Mouse (Mus musculus) G1E (cell line): Measurements from ENCODE around the gene Kndc1. TPM values are rescaled to one million over a fixed set of nuclear protein-coding genes. Genes with fewer than 3 reads are reported as not detected.

Experiments
- ATAC-seq: 2 replicates; pipeline ENCODE4 v1.8.0; 2016; ENCODE audit warnings: mild to moderate bottlenecking; ENCODE audit not compliant: insufficient number of reproducible peaks, poor library complexity, low FRiP score, severe bottlenecking; ENCODE audit errors: extremely low read depth
- DNase-seq: peaks from one replicate; pipeline ENCODE4 v3.0.0; 2012; ENCODE audit warnings: low spot score
- H3K27me3 ChIP-seq: 2 replicates; pipeline ENCODE4 v1.6.1; 2012; ENCODE audit warnings: mild to moderate bottlenecking, low read length, inconsistent platforms; ENCODE audit not compliant: insufficient read depth
- H3K36me3 ChIP-seq: replicated peaks from 2 replicates; pipeline ENCODE3; 2012; ENCODE audit warnings: mild to moderate bottlenecking, inconsistent platforms
- H3K4me1 ChIP-seq: 2 replicates; pipeline ENCODE4 v1.6.1; 2012; ENCODE audit warnings: low read depth, low read length, inconsistent platforms, mixed read lengths; ENCODE audit not compliant: insufficient read depth
- H3K4me3 ChIP-seq: 2 replicates; pipeline ENCODE4 v1.5.1; 2012; ENCODE audit warnings: low read depth, mild to moderate bottlenecking, inconsistent platforms, low read length, moderate library complexity, mixed read lengths
- H3K9me3 ChIP-seq: replicated peaks from 2 replicates; pipeline ENCODE4 v1.6.1; 2012; ENCODE audit warnings: inconsistent platforms
- CTCF ChIP-seq: IDR thresholded peaks from 2 replicates; pipeline ENCODE4 v1.5.1; 2012; ENCODE audit warnings: low read depth, low read length, inconsistent platforms, mixed read lengths
- GATA1 ChIP-seq: IDR thresholded peaks from 2 replicates; pipeline ENCODE4 v1.6.1; 2012; ENCODE audit warnings: borderline replicate concordance, low read length, inconsistent platforms, mixed read lengths
- GATA2 ChIP-seq: IDR thresholded peaks from 2 replicates; pipeline ENCODE4 v1.6.1; 2012; ENCODE audit warnings: low read depth, low read length, inconsistent platforms, borderline replicate concordance
- POLR2AphosphoS5 ChIP-seq: IDR thresholded peaks from 2 replicates; pipeline ENCODE4 v1.6.1; 2012; ENCODE audit warnings: low read depth, low read length, inconsistent platforms; ENCODE audit not compliant: insufficient replicate concordance
- TAL1 ChIP-seq: conservative IDR thresholded peaks from 2 replicates; pipeline ENCODE4 v1.6.1; 2012; ENCODE audit warnings: low read depth, low read length, inconsistent platforms, mixed read lengths
- polyA plus RNA-seq: library from polyadenylated mRNA; stranded (reverse); fragments of >175 nt; gene quantifications from 2 replicates; pipeline ENCODE4 v1.2.3, GENCODE M21; 2012
- total RNA-seq, 2 experiments: library from RNA; stranded (forward) in 1 of 2; stranded (reverse) in 1 of 2; fragments of 200-1000 nt in 1 of 2; fragments of >200 nt in 1 of 2; fragmentation: Nextera tagmentation in 1 of 2; gene quantifications; 2 replicates each; pipeline ENCODE4 v1.2.3; 2014 to 2017

Gene Kndc1
- total and polyA plus RNA-seq, 3 experiments: 0.38 TPM; not detected in 2

DNA sequence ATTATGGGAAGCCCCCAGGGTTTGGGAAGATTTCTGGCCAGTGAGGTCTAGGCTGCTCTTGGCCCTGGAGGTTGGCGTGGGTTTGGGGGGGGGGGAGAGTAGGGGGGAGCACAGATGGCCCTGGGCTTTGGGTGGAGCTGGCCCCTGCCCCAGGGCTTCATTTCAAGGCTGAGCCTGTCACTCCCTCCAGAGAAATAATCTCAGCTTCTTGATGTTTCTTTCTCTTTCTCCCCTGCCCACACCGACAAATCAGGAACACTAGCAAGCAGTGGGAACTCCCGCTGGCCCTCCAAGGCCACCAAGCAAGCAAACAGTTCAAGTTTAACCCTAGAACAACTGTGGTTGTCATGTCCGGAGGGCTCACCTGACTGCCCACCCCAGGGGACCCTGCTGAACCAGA is 69.3 kb downstream of the Kndc1 start:
- DNase-seq (no peak), ATAC-seq (no peak)
- no peaks in the 10 kb centered on the region; the same call in 1 of the 2 replicates for H3K27me3 ChIP-seq

DNA sequence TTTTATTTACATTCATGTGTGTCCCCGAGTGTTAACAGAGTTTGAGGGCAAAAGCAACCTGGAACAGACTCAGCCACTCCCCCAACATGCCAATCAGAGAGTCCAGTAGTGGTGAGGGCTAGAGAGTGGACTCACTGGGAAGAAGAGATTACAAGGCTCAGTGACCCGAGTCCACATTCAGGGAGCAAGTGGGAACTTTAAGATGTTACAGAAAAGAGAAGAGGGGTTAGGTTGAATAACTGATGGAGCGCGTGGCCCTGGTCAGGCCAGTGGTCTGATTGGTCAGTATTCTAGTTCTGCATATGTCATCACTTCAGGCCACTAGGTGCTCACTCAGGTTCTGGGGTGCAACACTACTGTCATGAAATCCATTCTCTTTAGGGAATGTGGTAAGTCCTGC is 72.7 kb downstream of the Kndc1 start:
- Histone ChIP-seq H3K9me3 (no peaks in the 10 kb centered on the region), H3K27me3 (peaks cover 5% of the 10 kb centered on the region; the same call in 1 of the 2 replicates), H3K4me3 (no peak overlapping the region), H3K4me1 (no peaks in the 10 kb centered on the region), H3K36me3 (no peaks in the 10 kb centered on the region)
- DNase-seq: no peak
- no peak for ATAC-seq
- TF ChIP-seq CTCF (no peak), TAL1 (no peak), GATA2 (no peak), POLR2AphosphoS5 (no peak), GATA1 (no peak)

More for the DNA sequence above, 69.3 kb downstream of the Kndc1 start:
- no peak overlapping the region for H3K4me3 ChIP-seq
- TF ChIP-seq GATA1 (no peak), GATA2 (no peak), CTCF (no peak), POLR2AphosphoS5 (no peak), TAL1 (no peak)
- H3K4me1 ChIP-seq: no peaks in the 10 kb centered on the region
- H3K36me3 ChIP-seq: no peaks in the 10 kb centered on the region
- H3K9me3 ChIP-seq: no peaks in the 10 kb centered on the region

DNA sequence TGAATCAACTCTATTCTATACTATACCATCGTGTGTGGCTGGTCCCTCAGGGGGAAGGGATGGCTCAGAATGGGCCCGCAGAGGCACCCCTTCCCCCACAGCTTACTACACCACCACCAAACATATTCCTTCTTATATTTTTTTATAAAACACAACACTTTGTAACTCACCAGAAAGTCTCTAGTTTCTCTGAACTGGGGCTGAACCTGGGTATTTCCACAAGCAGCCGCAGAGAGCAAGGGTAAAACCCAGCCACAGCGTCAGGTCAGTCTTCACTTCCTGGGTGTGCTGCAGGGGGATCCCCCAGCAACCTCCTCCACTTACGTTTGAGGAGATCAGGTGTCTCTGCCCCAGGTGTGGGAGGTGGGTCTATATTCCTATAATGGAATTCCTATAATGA is 73.9 kb downstream of the Kndc1 start:
- no peaks in the 10 kb centered on the region for H3K36me3 ChIP-seq
- TF ChIP-seq POLR2AphosphoS5 (no peak), GATA1 (no peak), TAL1 (no peak), GATA2 (no peak), CTCF (no peak)
- ATAC-seq (no peak), DNase-seq (no peak)
- no peaks in the 10 kb centered on the region for H3K9me3 ChIP-seq
- H3K4me3 ChIP-seq: no peak overlapping the region
- peaks cover 5% of the 10 kb centered on the region; the same call in 1 of the 2 replicates for H3K27me3 ChIP-seq
- H3K4me1 ChIP-seq: no peaks in the 10 kb centered on the region

DNA sequence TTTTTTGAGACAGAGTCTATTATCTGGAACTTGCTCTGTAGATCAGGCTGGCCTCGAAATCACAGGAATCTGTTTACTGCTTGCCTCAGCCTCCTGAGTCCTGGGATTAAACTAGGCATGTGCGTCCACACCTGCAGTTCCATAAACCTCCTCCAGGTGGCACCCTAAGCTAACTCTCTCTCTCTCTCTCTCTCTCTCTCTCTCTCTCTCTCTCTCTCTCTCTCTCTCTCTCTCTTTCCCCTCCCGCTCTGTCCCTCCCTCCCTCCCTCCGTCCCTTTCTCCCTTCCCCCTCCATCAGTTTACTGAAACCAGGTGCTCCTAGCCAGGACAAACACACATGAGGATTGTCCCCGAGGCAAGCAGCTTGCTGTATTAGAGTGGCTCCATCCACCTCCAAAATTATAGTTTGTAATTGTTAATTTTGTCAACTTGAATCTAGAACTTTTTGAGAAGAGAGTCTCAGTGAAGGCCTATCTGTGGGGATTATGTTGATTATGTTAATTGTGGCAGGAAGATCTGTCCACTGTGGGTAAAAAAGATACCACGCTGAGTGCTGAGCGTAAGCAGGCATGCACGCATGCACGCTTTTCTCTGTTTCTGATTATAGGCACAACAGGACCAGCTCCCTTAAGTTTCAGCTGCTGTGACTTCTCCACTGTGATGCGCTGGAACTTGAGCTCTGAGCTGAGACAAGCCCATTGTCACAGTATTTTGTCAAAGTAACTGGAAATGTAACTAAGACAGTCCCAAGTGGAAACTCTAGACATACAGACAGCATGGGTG is 75.0 kb downstream of the Kndc1 start:
- no peak overlapping the region for H3K4me3 ChIP-seq

DNA sequence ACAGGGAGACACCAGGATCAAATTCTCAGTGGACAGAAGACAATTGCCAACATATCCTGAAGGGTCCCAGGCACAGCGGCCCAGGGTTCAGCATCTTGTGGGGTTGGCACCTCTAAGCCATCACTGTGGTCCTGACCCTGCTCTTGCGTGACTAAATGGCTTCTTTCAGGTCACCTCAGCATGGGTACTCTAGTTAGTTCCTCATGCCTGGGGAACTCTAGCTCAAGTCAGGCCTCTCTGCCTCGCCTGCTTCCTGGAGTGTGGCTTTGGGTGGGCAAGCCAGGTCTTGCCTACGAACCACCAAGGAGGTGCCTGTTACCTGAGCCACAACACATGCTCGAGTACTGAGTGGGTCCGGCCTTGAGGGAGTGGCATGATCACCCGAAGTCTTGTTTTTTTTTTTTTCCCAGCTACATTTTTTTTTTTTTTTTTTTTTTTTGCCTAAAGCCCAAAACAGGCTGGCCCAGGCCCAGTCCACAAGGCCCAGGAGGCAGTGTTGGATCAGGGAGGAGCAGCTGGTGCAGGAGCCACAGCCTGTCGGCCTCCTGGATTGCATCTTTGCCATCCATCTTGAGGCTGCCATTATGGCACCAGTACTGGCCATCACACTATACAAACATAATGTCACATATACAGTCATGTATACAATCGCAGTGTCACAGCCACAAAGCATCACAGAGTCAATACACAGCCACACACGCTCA is 75.9 kb downstream of the Kndc1 start:
- Histone ChIP-seq H3K4me1 (no peaks in the 10 kb centered on the region; the same call in 1 of the 2 replicates), H3K36me3 (no peaks in the 10 kb centered on the region), H3K9me3 (no peaks in the 10 kb centered on the region), H3K27me3 (peaks cover 8% of the 10 kb centered on the region; the same call in 1 of the 2 replicates), H3K4me3 (no peak overlapping the region)
- ATAC-seq (no peak), DNase-seq (no peak)
- TF ChIP-seq TAL1 (no peak), CTCF (no peak)

More for the DNA sequence above, 75.0 kb downstream of the Kndc1 start:
- DNase-seq: no peak
- TF ChIP-seq CTCF (peak; percentile 82), TAL1 (no peak), GATA1 (no peak)
- ATAC-seq: no peak
- H3K27me3 ChIP-seq: peaks cover 5% of the 10 kb centered on the region; the same call in 1 of the 2 replicates
- no peaks in the 10 kb centered on the region for H3K4me1 ChIP-seq
- H3K9me3 ChIP-seq: no peaks in the 10 kb centered on the region
- no peaks in the 10 kb centered on the region for H3K36me3 ChIP-seq

DNA sequence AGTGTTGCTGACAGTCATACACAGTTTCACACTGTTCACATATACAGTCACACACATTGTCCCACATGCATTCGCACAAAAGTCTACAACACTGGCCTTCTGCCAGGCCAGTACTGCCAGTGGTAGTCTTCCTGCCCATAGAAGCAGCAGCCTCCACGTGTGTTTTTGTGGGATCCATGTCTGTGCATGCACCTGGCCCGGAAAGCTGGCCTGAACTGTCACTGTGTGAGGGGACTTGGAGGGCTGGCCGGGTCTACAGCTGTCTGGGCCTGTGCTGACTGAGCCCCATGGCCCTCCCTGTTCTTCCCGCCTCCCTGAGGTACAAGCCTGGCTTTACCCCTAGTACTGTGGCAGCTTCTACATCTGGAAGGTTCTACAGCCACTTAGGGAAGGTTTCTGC is 76.5 kb downstream of the Kndc1 start:
- no peak for DNase-seq
- H3K4me1 ChIP-seq: no peaks in the 10 kb centered on the region; the same call in 1 of the 2 replicates

More for the DNA sequence above, 76.5 kb downstream of the Kndc1 start:
- Histone ChIP-seq H3K27me3 (peaks cover 8% of the 10 kb centered on the region; the same call in 1 of the 2 replicates), H3K9me3 (no peaks in the 10 kb centered on the region), H3K36me3 (no peaks in the 10 kb centered on the region), H3K4me3 (no peak overlapping the region)
- no peak for ATAC-seq
- TF ChIP-seq TAL1 (no peak), GATA1 (no peak), CTCF (no peak), GATA2 (no peak), POLR2AphosphoS5 (no peak)
